Mouse (Mus musculus) cortical plate, adult 2 months (tissue): ENCODE data around the gene Haao.

Experiments
- CTCF ChIP-seq: fragments of 200-500 bp; IDR thresholded peaks from 2 replicates; pipeline ENCODE4 v1.5.1; 2011; ENCODE audit warnings: mild to moderate bottlenecking, control low read depth, low read length; ENCODE audit not compliant: insufficient read depth; ENCODE audit errors: extremely low read depth
- POLR2A ChIP-seq: fragments of 200-500 bp; IDR thresholded peaks from 2 replicates; pipeline ENCODE4 v1.6.1; 2011; ENCODE audit warnings: mild to moderate bottlenecking, low read length, control low read depth; ENCODE audit not compliant: insufficient read depth; ENCODE audit errors: extremely low read depth

GRCm38 (mm10) chr17:83845538-83845937, 2.2 kb downstream of the Haao start:
- no peak for TF ChIP-seq CTCF
- no peak for TF ChIP-seq POLR2A
